ENCODE assay signal across 9 mouse cellular contexts in genomic region chr3:107559183-107559582, GRCm38 (mm10). TPM values are rescaled to one million over a fixed set of nuclear protein-coding genes. Genes with fewer than 3 reads are reported as not detected.
A peak's percentile ranks its signal among the peaks of the same experiment; 100 is the strongest.
DNase-seq lines count a peak whose midpoint lies in the region; ATAC-seq and TF ChIP-seq lines count a peak whose summit lies in the region.
"Had no signal": no experiment of that assay in that cellular context is flagged by ENCODE, and none has a peak within 500 bp of the region (broad histone marks: within the 10 kb centered on the region; RNA-seq: fewer than 3 reads in every experiment).

No protein-coding gene starts in this region.

- H3K36me3 ChIP-seq in C2C12 (ENCODE audit: control insufficient read depth, insufficient read depth), result no peaks in the 10 kb centered on the region
- no peaks in the 10 kb centered on the region for H3K36me3 ChIP-seq in embryonic facial prominence, embryonic 15.5 days
- no peaks in the 10 kb centered on the region for H3K36me3 ChIP-seq in limb, embryonic 15.5 days
- no peaks in the 10 kb centered on the region for H3K36me3 ChIP-seq in testis, adult 2 months (ENCODE audit: control insufficient read depth, insufficient read depth, low read length)
- H3K36me3 ChIP-seq: embryonic facial prominence, embryonic 13.5 days had no signal

- no peak overlapping the region for H3K4me3 ChIP-seq in C2C12 (ENCODE audit: insufficient read depth, poor library complexity, severe bottlenecking)
- no peak overlapping the region for H3K4me3 ChIP-seq in embryonic facial prominence, embryonic 15.5 days (replicated peaks)
- no peak overlapping the region for H3K4me3 ChIP-seq in limb, embryonic 15.5 days
- H3K4me3 ChIP-seq in testis, adult 2 months (ENCODE audit: control insufficient read depth, low read depth, low read length), result no peak overlapping the region
- H3K4me3 ChIP-seq: embryonic facial prominence, embryonic 13.5 days had no signal

- H3K79me2 ChIP-seq in C2C12 (ENCODE audit: control insufficient read depth, insufficient read depth), result no peaks in the 10 kb centered on the region

- no peak for TF ChIP-seq POLR2A in testis, adult 2 months (IDR thresholded peaks at IDR 0.05; ENCODE audit: control insufficient read depth, low read depth, low read length)

- peak; percentile 94 for TF ChIP-seq CTCF in C2C12 (IDR thresholded peaks at IDR 0.05; ENCODE audit: control insufficient read depth, insufficient read depth, insufficient read length)
- TF ChIP-seq CTCF in testis, adult 2 months (IDR thresholded peaks at IDR 0.05; ENCODE audit: control insufficient read depth, insufficient read depth, insufficient replicate concordance, low read depth, low read length), result peak; percentile 82; the same call in 1 of the 2 replicates

- peak; percentile 59 for ATAC-seq in embryonic facial prominence, embryonic 15.5 days (ENCODE audit: insufficient number of reproducible peaks, low FRiP score, low TSS enrichment, low read depth)
- ATAC-seq in limb, embryonic 15.5 days (ENCODE audit: insufficient number of reproducible peaks, low FRiP score, low TSS enrichment, low read depth), result peak; percentile 45; the same call in 1 of the 2 replicates
- ATAC-seq in monocyte, adult 5-6 weeks (replicated peaks; ENCODE audit: insufficient number of reproducible peaks, low FRiP score, low TSS enrichment, poor library complexity, severe bottlenecking), result 0 out of 2 replicates have a peak, but pooled peaks have one; percentile 24

- peaks cover 17% of the 10 kb centered on the region for H3K27me3 ChIP-seq in C2C12 (ENCODE audit: control insufficient read depth, insufficient read depth, insufficient read length)
- 0 out of 2 replicates have a peak, but pooled peaks cover 4% of the 10 kb centered on the region for H3K27me3 ChIP-seq in embryonic facial prominence, embryonic 15.5 days
- no peaks in the 10 kb centered on the region; the same call in 1 of the 2 replicates for H3K27me3 ChIP-seq in limb, embryonic 15.5 days
- no peaks in the 10 kb centered on the region for H3K27me3 ChIP-seq in testis, adult 2 months (ENCODE audit: control insufficient read depth, insufficient read depth, low read length)
- H3K27me3 ChIP-seq: embryonic facial prominence, embryonic 13.5 days had no signal

- WGBS in embryonic facial prominence, embryonic 15.5 days, result 12% methylated on average over 3 of the region's 3 CpGs
- WGBS in limb, embryonic 15.5 days, result 12% methylated on average over 3 of the region's 3 CpGs

- H3K9ac ChIP-seq in embryonic facial prominence, embryonic 15.5 days, result no peak overlapping the region
- no peak overlapping the region for H3K9ac ChIP-seq in limb, embryonic 15.5 days
- H3K9ac ChIP-seq: embryonic facial prominence, embryonic 13.5 days had no signal

- no peak overlapping the region for H3K27ac ChIP-seq in embryonic facial prominence, embryonic 15.5 days (replicated peaks)
- no peak overlapping the region for H3K27ac ChIP-seq in limb, embryonic 15.5 days
- H3K27ac ChIP-seq in testis, adult 2 months (ENCODE audit: control insufficient read depth, insufficient read depth, low read depth, low read length), result no peak overlapping the region
- H3K27ac ChIP-seq: embryonic facial prominence, embryonic 13.5 days had no signal

- no peak overlapping the region for H3K4me2 ChIP-seq in embryonic facial prominence, embryonic 15.5 days (replicated peaks)
- H3K4me2 ChIP-seq in limb, embryonic 15.5 days, result no peak overlapping the region
- H3K4me2 ChIP-seq: embryonic facial prominence, embryonic 13.5 days had no signal

- no peak overlapping the region for H3ac ChIP-seq in C2C12 (ENCODE audit: control insufficient read depth, insufficient read length, low read depth)

- no peaks in the 10 kb centered on the region for H3K79me3 ChIP-seq in C2C12 (ENCODE audit: low read depth)

- no peaks in the 10 kb centered on the region for H3K9me3 ChIP-seq in embryonic facial prominence, embryonic 15.5 days (replicated peaks)
- no peaks in the 10 kb centered on the region for H3K9me3 ChIP-seq in limb, embryonic 15.5 days
- H3K9me3 ChIP-seq: embryonic facial prominence, embryonic 13.5 days had no signal

- DNase-seq in adrenal gland, postnatal 4 days (ENCODE audit: low spot score in 2 of 2), result peak; percentile 33 to 37
- peak; percentile 69 to 71 for DNase-seq in heart, adult 9 months (ENCODE audit: low spot score in 2 of 2)
- peak; percentile 61 to 75 for DNase-seq in kidney, adult 8-10 months

- no peaks in the 10 kb centered on the region; the same call in 1 of the 2 replicates for H3K4me1 ChIP-seq in embryonic facial prominence, embryonic 15.5 days
- peaks cover 16% of the 10 kb centered on the region; the same call in 1 of the 2 replicates for H3K4me1 ChIP-seq in limb, embryonic 15.5 days
- no peaks in the 10 kb centered on the region for H3K4me1 ChIP-seq in testis, adult 2 months (ENCODE audit: control insufficient read depth, insufficient read depth, low read length)

TF ChIP-seq in C2C12, 6 proteins besides CTCF, POLR2A, EP300 and RAD21:
- no peak for TF ChIP-seq CEBPB (IDR thresholded peaks at IDR 0.05; ENCODE audit: low read depth)
- no peak for TF ChIP-seq MYOG (IDR thresholded peaks at IDR 0.05; ENCODE audit: control insufficient read depth, extremely low read depth, insufficient read length)
- TF ChIP-seq USF1 (IDR thresholded peaks at IDR 0.05; ENCODE audit: low read depth), result no peak
- no peak for TF ChIP-seq MAX (IDR thresholded peaks at IDR 0.05)
- TF ChIP-seq MYOD1 (IDR thresholded peaks at IDR 0.05; ENCODE audit: control insufficient read depth, insufficient read length, low read depth), result no peak
- no peak for TF ChIP-seq FOSL1 (IDR thresholded peaks at IDR 0.05; ENCODE audit: insufficient read depth, low read length, poor library complexity, severe bottlenecking)

RNA-seq across cellular contexts. Expression of gene Ubl4b, which starts 4.3 kb away (rescaled TPM):
- not detected for polyA plus RNA-seq in C2C12 (2012; fragmentation: generic; extraction: Trizol)
- under 1 TPM in 1 of 2 experiments, not detected in 1; 0.22 TPM for total RNA-seq in adrenal gland, postnatal 4 days (2021)
- 0.12 TPM in 1 of 2 replicates, not detected in the other for polyA plus RNA-seq in embryonic facial prominence, embryonic 15.5 days (2015; fragmentation: Nextera tagmentation; extraction: Ambion mirVana)
- polyA plus RNA-seq in limb, embryonic 15.5 days (2015; fragmentation: Nextera tagmentation; extraction: Ambion mirVana), result 0.16 TPM in 1 of 2 replicates, not detected in the other
- not detected in 3 replicates for total RNA-seq in monocyte, adult 5-6 weeks (2017)
- polyA plus RNA-seq in testis, adult 2 months (2012; rRNA removed), result 249 and 255 TPM in 2 replicates

RNA-seq across cellular contexts. Expression of gene Alx3, which starts 35.6 kb away (rescaled TPM):
- not detected for polyA plus RNA-seq in C2C12 (2012; fragmentation: generic; extraction: Trizol)
- not detected for total RNA-seq in adrenal gland, postnatal 4 days (2021)
- 17.2 and 20.1 TPM in 2 replicates for polyA plus RNA-seq in embryonic facial prominence, embryonic 15.5 days (2015; fragmentation: Nextera tagmentation; extraction: Ambion mirVana)
- polyA plus RNA-seq in limb, embryonic 15.5 days (2015; fragmentation: Nextera tagmentation; extraction: Ambion mirVana), result 10.4 and 10.5 TPM in 2 replicates
- total RNA-seq in monocyte, adult 5-6 weeks (2017), result not detected in 3 replicates
- polyA plus RNA-seq in testis, adult 2 months (2012; rRNA removed), result 0.05 and 0.18 TPM in 2 replicates

RNA-seq across cellular contexts. Expression of gene Slc6a17, which starts 41.4 kb away (rescaled TPM):
- polyA plus RNA-seq in C2C12 (2012; fragmentation: generic; extraction: Trizol), result 3.2 TPM
- 1 to 10 TPM; 3.7 to 3.8 TPM for total RNA-seq in adrenal gland, postnatal 4 days (2021)
- polyA plus RNA-seq in embryonic facial prominence, embryonic 15.5 days (2015; fragmentation: Nextera tagmentation; extraction: Ambion mirVana), result 6.7 and 8.0 TPM in 2 replicates
- polyA plus RNA-seq in limb, embryonic 15.5 days (2015; fragmentation: Nextera tagmentation; extraction: Ambion mirVana), result 6.5 TPM in 2 replicates
- not detected in 3 replicates for total RNA-seq in monocyte, adult 5-6 weeks (2017)
- 0.88 and 1.00 TPM in 2 replicates for polyA plus RNA-seq in testis, adult 2 months (2012; rRNA removed)

Comparison
In these comparisons a context has a peak if more than half of its experiments do, and no peak if none do; other contexts are left out.
1. RNA of gene Ubl4b, which starts 4.3 kb away (polyA plus RNA-seq): 249 to 255 TPM in testis, adult 2 months; 0.12 TPM in embryonic facial prominence, embryonic 15.5 days, 0.16 TPM in limb, embryonic 15.5 days and not detected in C2C12 (single experiment); every median in the first group is over 100 times any median in the second.
2. Peak in every context shown above with its lines, with median percentiles within 50 percentile points of each other: DNase-seq and ATAC-seq.